Mouse (Mus musculus) bone marrow macrophage, adult 2 months (primary cell): ENCODE measurements at regions not wholly inside any gene's neighbourhood (a gene's known extent, or its start where the extent isn't known, plus 50 kb on each side); places are given as distances from the start of the nearest gene placed in this dataset.

Source experiments
- CTCF ChIP-seq: IDR thresholded peaks from 2 replicates; pipeline ENCODE4 v1.5.1; 2012; ENCODE audit warnings: low read depth, mild to moderate bottlenecking, low read length, moderate library complexity
- POLR2A ChIP-seq: IDR thresholded peaks from 2 replicates; pipeline ENCODE4 v1.6.1; 2012; ENCODE audit warnings: mild to moderate bottlenecking, low read depth, low read length, borderline replicate concordance

GRCm38 (mm10) chr3:149575678-149576077 lies 585.3 kb upstream of the Adgrl2 start:
- TF ChIP-seq CTCF (no peak), POLR2A (no peak)
